Mouse (Mus musculus) midbrain, embryonic 16.5 days (tissue): ENCODE measurements around the gene Utf1. TPM values are rescaled to one million over a fixed set of nuclear protein-coding genes. Genes with fewer than 3 reads are reported as not detected.

ENCODE experiments used
- ATAC-seq: fragments of 200-750 bp; cut with Nextera tagmentation; 2 replicates; pipeline ENCODE4 v1.8.0; 2017; ENCODE audit warnings: moderate TSS enrichment
- H3K27ac ChIP-seq: fragments of 300-500 bp; sonication (generic); 2 replicates; pipeline ENCODE4 v1.5.1; 2014; ENCODE audit warnings: mild to moderate bottlenecking, low read length, mixed read lengths
- H3K27me3 ChIP-seq: fragments of 300-500 bp; sonication (generic); 2 replicates; pipeline ENCODE4 v1.6.1; 2014; ENCODE audit warnings: low read depth, low read length, mixed read lengths; ENCODE audit not compliant: control insufficient read depth, insufficient read depth
- H3K36me3 ChIP-seq: fragments of 300-500 bp; sonication (generic); 2 replicates; pipeline ENCODE4 v1.6.1; 2014; ENCODE audit warnings: mild to moderate bottlenecking, low read length, moderate library complexity, mixed read lengths; ENCODE audit not compliant: control insufficient read depth, insufficient read depth
- H3K4me1 ChIP-seq: fragments of 300-500 bp; sonication (generic); 2 replicates; pipeline ENCODE4 v1.6.1; 2014; ENCODE audit warnings: mild to moderate bottlenecking, low read length, mixed read lengths; ENCODE audit not compliant: control insufficient read depth, insufficient read depth
- H3K4me2 ChIP-seq: fragments of 300-500 bp; sonication (generic); 2 replicates; pipeline ENCODE4 v1.6.1; 2014; ENCODE audit warnings: mild to moderate bottlenecking, low read length, mixed read lengths
- H3K4me3 ChIP-seq: fragments of 300-500 bp; sonication (generic); 2 replicates; pipeline ENCODE4 v1.5.1; 2014; ENCODE audit warnings: low read depth, mild to moderate bottlenecking, low read length, moderate library complexity, mixed read lengths
- H3K9ac ChIP-seq: fragments of 300-500 bp; sonication (generic); 2 replicates; pipeline ENCODE4 v1.6.1; 2014; ENCODE audit warnings: low read depth, low read length, mixed read lengths
- H3K9me3 ChIP-seq: fragments of 300-500 bp; sonication (generic); replicated peaks from 2 replicates; pipeline ENCODE4 v1.6.1; 2014; ENCODE audit warnings: mild to moderate bottlenecking, low read length, mixed read lengths; ENCODE audit not compliant: control insufficient read depth, poor library complexity, severe bottlenecking
- WGBS: fragments of 180-500 bp; shearing (Covaris S2); extraction: QIAGEN DNeasy Blood & Tissue Kit; methylation state at CpG from one replicate; pipeline ENCODE4 v1.1.7; 2014; 5-methylcytosine and 5-hydroxymethylcytosine counted together
- polyA plus RNA-seq: library from polyadenylated mRNA; unstranded; fragments of >200 nt; fragmentation: Nextera tagmentation; extraction: Ambion mirVana; gene quantifications from 2 replicates; pipeline ENCODE4 v1.2.1, GENCODE M21; 2015

The Utf1 gene
- polyA plus RNA-seq, result not detected in 2 replicates

DNA sequence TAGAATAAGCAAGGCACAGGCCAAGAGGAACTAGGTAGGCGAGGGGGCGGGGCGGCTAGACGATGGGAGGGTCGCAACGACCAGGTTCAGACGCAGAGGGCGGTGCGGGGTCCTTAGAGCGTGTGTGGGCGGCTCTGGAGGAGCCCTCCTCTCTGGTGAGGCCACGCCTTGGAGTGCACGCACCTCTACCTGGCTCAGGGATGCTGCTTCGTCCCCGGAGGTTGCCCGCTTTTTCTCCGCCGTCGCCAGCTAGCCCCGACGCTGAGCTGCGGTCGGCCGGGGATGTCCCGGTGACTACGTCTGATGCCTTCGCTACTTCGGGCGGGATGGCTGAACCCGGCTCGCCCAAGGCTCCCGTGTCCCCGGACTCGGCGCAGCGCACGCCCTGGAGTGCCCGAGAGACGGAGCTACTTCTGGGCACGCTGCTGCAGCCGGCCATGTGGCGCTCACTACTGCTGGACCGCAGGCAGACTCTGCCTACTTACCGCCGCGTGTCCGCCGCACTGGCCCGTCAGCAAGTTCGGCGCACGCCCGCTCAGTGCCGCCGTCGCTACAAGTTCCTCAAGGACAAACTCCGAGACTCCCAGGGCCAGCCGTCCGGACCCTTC is at the start of gene Utf1:
Gene Utf1 (plus strand): TSS at position 116 of the 608 bp plus-strand sequence.
- WGBS, result under 1% methylated on average over 59 of the region's 59 CpGs
- peak within 1 kb of the TSS; percentile 51 for H3K4me2 ChIP-seq
- no peak within 1 kb of the TSS for H3K27ac ChIP-seq
- peak; percentile 68 for ATAC-seq
- H3K9ac ChIP-seq, result peak within 1 kb of the TSS; percentile 32; the same call in 1 of the 2 replicates
- H3K36me3 ChIP-seq, result no peaks in the 10 kb centered on the region
- H3K9me3 ChIP-seq, result no peaks in the 10 kb centered on the region
- H3K4me3 ChIP-seq, result peak within 1 kb of the TSS; percentile 30
- H3K4me1 ChIP-seq, result peaks cover 9% of the 10 kb centered on the region
- H3K27me3 ChIP-seq, result peaks cover 67% of the 10 kb centered on the region

GRCm38 (mm10) chr7:139894655-139895557 is 48.7 kb upstream of the Utf1 start, which contains the start of gene Kndc1:
Gene Kndc1, plus strand, starts transcription at chr7:139894696.
- H3K36me3 ChIP-seq, result peaks cover 5% of the 10 kb centered on the region; the same call in 1 of the 2 replicates
- peak within 1 kb of the TSS; percentile 85 for H3K9ac ChIP-seq
- peaks cover 2% of the 10 kb centered on the region; the same call in 1 of the 2 replicates for H3K27me3 ChIP-seq
- peak within 1 kb of the TSS; percentile 65 for H3K4me2 ChIP-seq
- WGBS, result under 1% methylated on average over 49 of the region's 50 CpGs
- peak; percentile 90 for ATAC-seq
- H3K4me3 ChIP-seq, result peak within 1 kb of the TSS; percentile 67
- H3K9me3 ChIP-seq, result no peaks in the 10 kb centered on the region
- H3K4me1 ChIP-seq, result peaks cover 7% of the 10 kb centered on the region; the same call in 1 of the 2 replicates
- H3K27ac ChIP-seq, result peak within 1 kb of the TSS; percentile 53

DNA sequence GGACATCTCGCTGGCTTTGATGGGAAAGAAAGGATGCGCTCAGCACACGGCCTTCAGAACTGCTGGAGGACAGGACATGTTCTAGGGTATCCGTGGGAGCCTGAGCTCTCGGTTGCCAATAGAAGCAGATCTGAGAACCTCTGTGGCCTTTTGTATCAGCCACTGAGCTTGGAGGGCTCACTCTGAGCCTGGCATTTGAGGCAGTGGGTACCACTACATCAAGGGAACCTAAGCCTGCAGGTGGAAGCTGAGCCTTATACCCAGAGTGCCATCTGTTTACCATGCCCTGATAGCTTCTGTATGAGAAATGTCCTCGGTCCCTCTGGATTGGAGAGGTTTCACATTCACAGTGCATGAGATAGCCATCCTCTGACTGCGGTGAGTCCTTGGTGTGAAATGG is 47.3 kb upstream of the Utf1 start:
- Histone ChIP-seq H3K4me3 (peak overlapping the region; percentile 67; the same call in 1 of the 2 replicates), H3K27ac (no peak overlapping the region), H3K9me3 (no peaks in the 10 kb centered on the region), H3K4me1 (peaks cover 7% of the 10 kb centered on the region; the same call in 1 of the 2 replicates), H3K9ac (no peak overlapping the region), H3K27me3 (peaks cover 2% of the 10 kb centered on the region; the same call in 1 of the 2 replicates), H3K4me2 (peak overlapping the region; percentile 65), H3K36me3 (peaks cover 7% of the 10 kb centered on the region; the same call in 1 of the 2 replicates)
- no peak for ATAC-seq
- 73% methylated on average over 7 of the region's 7 CpGs for WGBS

DNA sequence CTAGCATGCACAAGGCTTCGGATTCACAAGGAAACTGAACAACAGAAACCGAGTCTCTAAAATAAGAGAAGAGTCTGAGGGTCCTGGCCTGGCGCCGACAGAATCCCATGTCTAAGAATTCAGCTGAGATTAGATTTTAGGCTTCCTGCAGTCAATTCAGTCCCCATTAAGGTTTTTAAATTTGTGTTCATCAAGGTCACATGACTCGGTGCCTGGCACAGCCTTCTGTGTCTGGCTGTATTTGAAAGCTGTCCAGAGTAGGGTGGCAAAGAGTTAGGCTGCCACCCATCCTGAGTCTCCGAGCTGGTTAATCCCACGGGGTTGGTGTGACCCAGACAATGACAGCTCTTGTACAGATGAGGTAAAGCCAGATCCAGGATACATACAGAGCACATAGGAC is 46.8 kb upstream of the Utf1 start:
- Histone ChIP-seq H3K27me3 (peaks cover 2% of the 10 kb centered on the region; the same call in 1 of the 2 replicates), H3K4me2 (no peak overlapping the region), H3K9ac (no peak overlapping the region), H3K9me3 (no peaks in the 10 kb centered on the region), H3K27ac (no peak overlapping the region), H3K4me1 (peaks cover 7% of the 10 kb centered on the region; the same call in 1 of the 2 replicates), H3K36me3 (peaks cover 9% of the 10 kb centered on the region; the same call in 1 of the 2 replicates), H3K4me3 (no peak overlapping the region)
- 87% methylated on average over 7 of the region's 7 CpGs for WGBS
- no peak for ATAC-seq

GRCm38 (mm10) chr7:139898606-139899005 is 45.0 kb upstream of the Utf1 start:
- Histone ChIP-seq H3K4me1 (peaks cover 7% of the 10 kb centered on the region; the same call in 1 of the 2 replicates), H3K4me2 (no peak overlapping the region), H3K4me3 (no peak overlapping the region), H3K9ac (no peak overlapping the region), H3K9me3 (no peaks in the 10 kb centered on the region), H3K27me3 (peaks cover 2% of the 10 kb centered on the region; the same call in 1 of the 2 replicates), H3K27ac (no peak overlapping the region), H3K36me3 (peaks cover 12% of the 10 kb centered on the region)
- no peak for ATAC-seq
- 85% methylated on average over 2 of the region's 2 CpGs for WGBS

DNA sequence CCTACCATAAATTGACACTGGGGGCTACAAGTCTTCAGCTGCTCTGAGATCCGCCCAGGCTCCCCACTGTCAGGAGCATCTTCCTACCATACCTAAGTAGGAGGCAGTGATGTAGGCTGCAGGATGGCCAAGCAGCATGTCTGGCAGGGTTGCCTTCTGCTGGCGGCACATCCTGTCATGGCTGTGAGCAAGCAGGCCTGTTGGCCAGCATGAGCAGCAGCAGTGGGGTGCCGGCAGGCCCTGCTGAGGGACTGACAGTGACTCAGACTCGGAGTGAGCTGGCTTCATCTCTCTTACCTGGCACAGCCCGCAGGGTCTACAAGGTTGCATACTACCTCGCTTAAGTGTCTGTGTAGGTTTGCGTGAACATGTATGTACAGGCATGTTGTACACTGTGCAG is 44.1 kb upstream of the Utf1 start:
- Histone ChIP-seq H3K4me2 (no peak overlapping the region), H3K27ac (no peak overlapping the region), H3K9ac (no peak overlapping the region), H3K27me3 (no peaks in the 10 kb centered on the region), H3K4me3 (no peak overlapping the region), H3K4me1 (peaks cover 9% of the 10 kb centered on the region; the same call in 1 of the 2 replicates), H3K9me3 (no peaks in the 10 kb centered on the region), H3K36me3 (peaks cover 12% of the 10 kb centered on the region)
- 86% methylated on average over 7 of the region's 7 CpGs for WGBS
- ATAC-seq, result no peak

- peaks cover 15% of the 10 kb centered on the region for H3K4me1 ChIP-seq
- peaks cover 12% of the 10 kb centered on the region for H3K36me3 ChIP-seq
- no peak overlapping the region for H3K4me2 ChIP-seq
- H3K27me3 ChIP-seq, result no peaks in the 10 kb centered on the region
- no peak for ATAC-seq
- WGBS, result 96% methylated on average over 7 of the region's 7 CpGs
- H3K9me3 ChIP-seq, result no peaks in the 10 kb centered on the region
- H3K27ac ChIP-seq, result no peak overlapping the region
- H3K9ac ChIP-seq, result no peak overlapping the region
- no peak overlapping the region for H3K4me3 ChIP-seq
Observed at GRCm38 (mm10) chr7:139900456-139900855, 43.1 kb upstream of the Utf1 start.

DNA sequence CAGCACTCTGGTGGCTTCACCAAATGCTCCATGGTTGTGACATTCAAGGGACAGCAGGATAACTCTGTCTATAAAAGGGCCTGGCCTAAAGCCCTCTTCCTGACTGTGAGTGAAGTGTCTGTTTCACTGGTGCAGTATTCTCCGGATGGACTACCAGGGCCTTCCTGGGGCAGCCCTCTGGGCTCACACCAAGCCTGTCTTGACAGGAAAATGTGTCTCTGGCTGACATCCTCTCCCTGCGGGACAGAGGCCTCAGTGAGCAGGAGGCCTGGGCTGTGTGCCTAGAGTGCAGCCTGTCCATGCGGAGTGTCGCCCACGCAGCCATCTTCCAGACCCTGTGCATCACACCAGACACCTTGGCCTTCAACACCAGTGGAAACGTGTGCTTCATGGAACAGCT is 42.7 kb upstream of the Utf1 start:
- H3K4me2 ChIP-seq, result no peak overlapping the region
- H3K4me1 ChIP-seq, result peaks cover 13% of the 10 kb centered on the region
- H3K36me3 ChIP-seq, result peaks cover 12% of the 10 kb centered on the region
- no peak for ATAC-seq
- H3K9ac ChIP-seq, result no peak overlapping the region
- no peaks in the 10 kb centered on the region for H3K9me3 ChIP-seq
- no peak overlapping the region for H3K4me3 ChIP-seq
- H3K27ac ChIP-seq, result no peak overlapping the region
- 89% methylated on average over 6 of the region's 6 CpGs for WGBS
- no peaks in the 10 kb centered on the region for H3K27me3 ChIP-seq
